Mouse (Mus musculus) skeletal muscle tissue, adult 2 months (tissue): ENCODE measurements around the gene Ranbp17.

ENCODE experiments used
- DNase-seq: peaks from one replicate; pipeline ENCODE4 v3.0.0-alpha.2; 2012; ENCODE audit warnings: low read depth, low spot score

Gene Ranbp17

DNA sequence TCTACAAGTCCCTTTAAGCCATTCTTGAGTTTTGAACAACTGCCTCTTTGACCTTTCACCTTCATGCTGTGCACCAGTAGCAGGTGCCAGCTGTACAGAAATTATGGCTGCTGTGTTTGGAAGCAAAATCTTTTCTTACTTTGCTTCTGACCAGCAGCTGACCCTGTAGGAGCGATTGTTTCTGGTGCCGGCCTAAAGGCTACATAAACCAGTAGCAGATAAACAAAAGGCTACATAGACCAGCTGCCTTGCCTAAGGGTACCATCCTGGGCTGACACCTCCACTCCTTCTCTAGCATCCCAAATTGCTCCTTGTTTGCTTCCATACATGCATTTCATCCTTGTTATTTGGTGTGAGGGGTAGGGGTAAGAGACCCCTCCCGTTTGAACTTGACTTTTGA lies 279.4 kb downstream of the Ranbp17 start:
- no peak for DNase-seq

DNA sequence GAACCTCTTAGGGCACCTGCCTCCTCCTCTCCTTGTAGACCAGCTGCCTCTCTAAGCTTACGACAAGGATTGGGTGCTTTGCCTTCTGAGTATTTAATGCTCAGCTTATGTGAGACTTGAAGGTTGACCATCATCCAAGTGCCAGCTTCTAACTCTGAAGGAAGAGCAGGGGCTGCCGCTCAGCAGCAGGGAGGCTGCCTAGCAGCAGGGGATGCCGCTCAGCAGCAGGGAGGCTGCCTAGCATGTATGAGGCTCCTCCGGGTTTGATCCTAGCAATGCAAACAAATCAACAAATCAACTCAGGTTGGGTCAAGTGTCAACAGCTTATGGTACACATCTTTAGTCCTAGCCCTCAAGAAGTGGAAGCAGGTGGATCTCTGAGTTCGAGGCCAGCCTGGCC lies 281.5 kb downstream of the Ranbp17 start:
- DNase-seq: no peak

DNA sequence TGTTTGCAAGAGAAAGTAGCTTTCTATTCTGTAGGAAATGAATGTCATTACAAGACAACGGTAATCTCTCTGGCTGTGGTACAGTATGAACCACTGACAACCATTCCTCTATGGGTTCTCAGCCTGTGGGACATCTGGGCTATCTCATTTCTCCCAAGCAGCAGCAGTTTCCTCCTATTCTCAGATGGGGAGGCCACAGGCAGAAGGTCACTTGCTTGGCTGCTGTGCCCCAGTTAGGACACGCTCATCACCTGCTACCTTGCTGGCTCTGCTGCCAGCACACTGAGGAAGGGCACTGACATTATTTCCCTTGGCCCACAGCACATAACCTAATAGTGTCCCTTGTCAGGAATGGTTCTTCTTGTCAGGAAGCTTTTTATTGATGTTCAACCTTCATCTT lies 285.4 kb downstream of the Ranbp17 start:
- DNase-seq: no peak

DNA sequence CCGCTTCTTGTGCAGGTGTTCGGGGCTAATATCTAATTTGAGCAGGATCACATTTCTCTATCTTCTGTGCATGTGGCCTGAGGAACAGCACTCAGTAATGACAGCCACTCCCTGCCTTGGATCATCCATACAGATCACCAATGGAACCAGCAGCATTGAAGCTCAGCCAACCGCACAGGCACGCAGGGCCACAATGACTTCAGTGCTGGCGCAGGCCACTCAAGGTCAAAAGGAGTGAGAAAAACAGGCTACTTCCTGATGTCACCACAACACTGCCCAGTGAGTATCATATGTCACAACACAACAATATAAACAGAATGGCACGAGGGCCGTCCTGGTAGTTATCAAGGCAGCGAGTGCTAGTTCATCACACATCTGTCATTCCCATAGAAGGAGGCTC lies 287.0 kb downstream of the Ranbp17 start:
- no peak for DNase-seq

DNA sequence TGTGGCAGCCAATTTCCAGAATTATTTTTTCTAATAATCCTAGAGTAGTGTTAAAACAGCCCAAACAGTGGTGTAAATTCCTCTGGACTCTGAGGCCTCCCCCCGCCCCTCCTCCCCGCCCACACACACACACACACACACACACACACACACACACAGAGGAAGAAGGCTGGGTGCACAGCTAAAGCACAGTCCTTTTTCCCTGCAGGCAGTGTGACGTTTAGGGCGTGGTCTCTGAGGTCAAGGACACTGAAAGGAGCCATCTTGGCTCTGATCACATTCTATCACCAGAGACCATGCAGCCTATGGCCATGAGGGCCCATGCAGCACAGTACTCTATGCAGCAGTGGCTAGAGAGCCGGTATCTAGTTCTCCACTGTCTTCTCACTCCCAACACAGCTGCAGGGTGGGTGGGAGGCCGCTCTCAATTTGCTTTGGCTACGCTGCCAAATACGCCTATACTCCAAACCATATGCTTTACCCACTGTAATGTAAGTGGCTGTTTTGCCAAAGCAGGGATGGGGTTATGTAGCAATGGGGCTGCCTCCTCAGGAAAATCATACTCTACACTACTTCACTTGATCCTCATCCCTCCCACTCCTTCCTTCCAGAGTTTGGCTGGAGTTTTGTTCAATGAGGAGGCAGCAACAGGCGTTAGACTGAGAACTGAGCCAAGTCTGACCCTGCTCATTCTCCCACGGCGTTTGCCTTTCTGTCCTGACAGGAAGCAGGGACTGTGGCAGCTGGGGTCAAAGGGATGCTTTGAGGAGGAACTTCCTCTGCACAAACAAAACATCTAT lies 291.8 kb downstream of the Ranbp17 start:
- DNase-seq: no peak

DNA sequence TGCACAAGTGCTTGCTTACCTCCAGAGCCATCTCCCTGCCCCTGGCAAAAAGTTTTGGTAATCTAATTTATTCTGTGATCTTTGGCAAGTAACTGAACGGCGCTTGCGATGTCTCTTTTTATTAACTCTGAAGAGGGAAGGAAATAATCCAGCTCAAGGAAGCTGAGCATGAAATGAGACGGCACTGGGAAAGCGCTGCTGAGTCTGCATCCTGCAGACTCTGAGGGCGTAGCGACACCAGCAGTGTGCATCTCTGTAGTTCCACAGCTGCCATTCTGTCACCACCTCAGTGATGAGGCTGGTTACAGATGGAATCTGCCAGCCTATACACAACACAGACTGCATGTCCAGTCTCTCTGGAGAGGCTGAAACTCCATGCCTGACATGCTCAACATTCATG lies 292.8 kb downstream of the Ranbp17 start:
- no peak for DNase-seq

DNA sequence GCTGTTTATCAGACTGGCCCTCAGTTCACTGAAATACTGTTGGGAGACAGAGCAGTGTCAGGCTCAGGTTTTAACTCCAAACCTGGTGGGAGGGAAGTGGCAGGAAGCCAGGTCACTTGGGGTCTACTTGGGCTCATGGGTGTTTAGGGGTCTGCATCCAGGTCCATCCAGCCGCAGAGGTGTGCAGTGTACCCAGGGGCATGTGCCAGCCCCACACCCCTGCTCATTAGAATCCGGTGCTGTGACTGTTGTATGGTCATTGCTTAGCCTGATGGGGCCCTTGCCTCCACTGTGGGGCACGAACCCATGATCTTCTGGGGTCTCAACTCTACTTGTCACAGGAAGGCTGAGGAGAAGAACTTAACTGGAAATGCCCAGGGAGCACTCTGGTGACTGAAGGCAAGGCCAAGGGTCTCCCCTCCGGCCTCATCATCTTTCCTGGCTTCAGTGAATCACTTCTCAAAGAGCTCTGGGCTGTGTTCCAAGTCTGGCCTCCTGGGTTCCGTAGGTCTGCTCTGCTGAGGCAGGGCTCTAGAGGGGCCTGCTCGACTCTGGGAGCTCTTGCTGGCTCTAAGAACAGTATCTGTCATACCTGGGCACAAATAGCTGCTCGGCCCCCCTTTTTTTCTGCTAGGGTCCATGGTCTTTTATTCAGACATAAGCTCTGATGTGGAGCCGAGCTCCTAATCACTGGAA lies 296.0 kb downstream of the Ranbp17 start:
- no peak for DNase-seq

DNA sequence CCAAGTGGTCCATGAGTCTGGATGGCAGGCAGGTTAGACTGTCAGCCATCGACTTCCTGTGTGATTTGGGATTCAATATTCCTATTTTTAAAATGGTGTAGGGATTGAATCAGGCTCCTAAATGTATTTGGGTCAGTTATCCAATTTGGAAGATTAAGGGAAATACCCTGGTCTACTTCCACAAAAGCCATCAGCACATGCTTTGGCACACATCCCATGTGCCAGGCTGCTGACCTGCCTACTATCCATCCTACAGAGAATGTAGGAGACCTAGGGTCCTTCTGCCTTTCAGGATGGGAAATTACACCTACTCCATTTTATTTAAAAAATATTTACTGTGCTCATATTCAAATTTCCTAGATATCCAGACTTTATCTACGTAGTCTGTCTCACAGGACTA lies 306.1 kb downstream of the Ranbp17 start:
- DNase-seq: no peak

DNA sequence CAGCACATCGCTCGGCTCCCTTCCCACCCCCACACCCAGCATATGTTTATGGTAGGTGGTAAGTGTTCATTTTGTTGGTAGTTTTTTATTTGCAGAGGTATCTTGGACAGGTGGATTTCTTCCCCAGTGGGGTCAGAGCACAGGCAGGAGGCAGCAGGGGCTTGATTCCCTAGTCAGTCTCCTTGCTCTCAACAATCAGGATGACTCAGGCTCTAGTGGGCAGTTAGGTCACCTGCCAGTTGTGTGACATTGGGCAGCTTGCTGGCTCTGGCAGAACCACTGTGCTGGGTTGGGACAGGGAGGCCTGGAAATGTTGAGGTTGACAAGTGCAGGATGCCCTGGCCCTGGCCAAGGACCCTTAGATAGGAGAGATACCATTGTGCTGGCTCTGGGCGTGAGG lies 308.6 kb downstream of the Ranbp17 start:
- no peak for DNase-seq

DNA sequence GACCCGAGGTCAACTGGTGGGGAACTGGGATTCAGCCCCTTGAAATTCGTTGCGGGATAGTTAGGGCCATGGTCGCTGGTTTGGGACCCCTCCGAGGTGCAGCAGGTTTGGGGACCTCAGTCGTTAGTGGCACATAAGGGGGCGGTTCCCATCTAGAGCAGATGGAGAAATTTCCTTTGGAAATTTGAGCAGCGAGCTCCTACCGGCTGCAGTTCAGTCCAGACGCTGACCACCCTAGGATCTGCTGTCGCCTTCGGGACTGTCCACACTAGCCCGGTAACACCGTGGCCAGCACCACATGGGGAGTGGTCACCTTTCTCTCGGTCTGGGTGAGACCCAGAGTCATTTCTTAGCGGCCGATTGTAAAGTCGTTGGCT lies 309.2 kb downstream of the Ranbp17 start:
- DNase-seq: no peak

DNA sequence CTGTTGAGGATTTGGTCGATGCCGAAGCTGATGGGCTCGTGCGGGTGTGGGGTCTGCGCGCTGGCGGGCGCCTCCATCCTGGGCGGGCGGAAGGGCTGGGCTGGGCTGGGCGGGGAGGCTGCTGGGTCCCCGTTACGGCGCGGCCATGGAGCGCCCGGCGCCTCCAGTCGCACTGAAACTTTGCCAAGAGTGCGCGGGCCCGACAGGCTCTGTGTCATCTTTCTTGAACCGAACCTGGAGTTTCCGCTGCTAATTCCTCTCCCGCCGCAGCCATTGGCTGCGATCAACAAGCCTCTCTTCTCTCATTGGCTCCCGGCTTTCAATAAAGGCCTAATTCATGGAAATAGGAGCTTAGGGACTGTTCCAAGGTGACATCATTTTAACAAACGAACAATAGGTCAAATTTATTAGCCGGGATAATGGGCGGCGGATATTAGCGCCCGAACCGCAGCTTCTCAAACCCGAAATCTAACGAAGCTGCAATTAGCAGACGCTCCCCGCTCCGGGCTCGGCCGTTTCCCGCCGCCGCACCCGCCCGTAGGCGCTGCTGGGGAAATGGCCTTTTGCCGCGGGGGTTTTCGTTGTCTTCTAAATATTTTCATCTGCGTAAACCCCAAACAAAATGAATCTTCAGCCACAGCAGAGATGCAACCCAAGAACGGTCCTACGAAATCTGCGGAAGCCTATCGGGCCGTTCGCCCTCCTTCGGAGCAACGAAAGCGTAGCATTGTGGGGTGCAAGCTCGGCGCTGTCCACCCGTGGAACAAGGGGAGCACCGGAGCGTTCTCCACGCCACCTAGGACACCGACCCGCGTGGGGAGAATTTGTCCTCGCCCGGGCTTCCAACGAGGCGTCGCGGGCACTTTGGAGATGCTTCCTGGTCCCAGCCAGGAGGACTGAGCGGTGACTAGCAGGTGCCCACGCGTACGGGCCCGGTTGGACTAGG lies 309.9 kb downstream of the Ranbp17 start, which contains the start of gene Tlx3:
TSS of gene Tlx3 (minus strand) at position 207 of the 946 bp plus-strand sequence.
- no peak for DNase-seq

DNA sequence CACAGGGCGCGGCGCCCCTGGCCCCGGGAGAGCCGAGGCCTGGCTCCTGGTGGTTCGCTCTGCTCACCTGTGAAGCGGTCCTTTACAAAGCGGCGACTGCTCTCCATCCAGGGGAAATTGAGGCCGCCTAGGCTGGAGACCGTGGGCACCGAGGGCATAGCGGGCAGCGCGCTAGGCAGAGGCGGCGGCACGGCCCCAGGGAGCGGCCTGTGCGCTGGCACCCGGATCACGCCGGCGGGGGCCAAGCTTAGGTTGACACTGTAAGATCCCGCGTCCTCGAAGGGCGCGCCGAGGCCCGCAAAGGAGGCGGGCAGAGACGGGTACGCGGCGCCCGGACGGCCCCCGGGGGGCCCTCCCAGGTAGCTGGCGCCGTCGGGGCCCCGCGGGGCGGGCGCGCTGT lies 310.6 kb downstream of the Ranbp17 start:
- no peak for DNase-seq

DNA sequence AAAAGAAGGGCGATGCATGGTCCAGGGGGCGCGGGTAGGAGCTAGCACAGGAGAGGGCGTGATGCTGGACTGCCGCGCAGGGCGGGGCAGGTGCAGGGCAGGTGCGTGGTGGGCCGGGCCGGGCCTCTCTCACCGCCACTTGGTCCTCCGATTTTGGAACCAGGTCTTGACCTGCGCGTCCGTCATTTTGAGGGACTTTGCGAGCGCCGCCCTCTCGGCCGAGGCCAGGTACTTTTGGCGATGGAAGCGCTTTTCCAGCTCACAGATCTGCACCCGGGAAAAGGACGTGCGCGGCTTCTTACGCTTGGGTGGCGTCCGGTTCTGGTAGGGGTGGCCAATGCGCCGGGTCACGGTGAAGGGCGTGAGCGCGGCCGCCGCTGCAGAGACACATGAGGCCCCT lies 311.2 kb downstream of the Ranbp17 start:
- no peak for DNase-seq

DNA sequence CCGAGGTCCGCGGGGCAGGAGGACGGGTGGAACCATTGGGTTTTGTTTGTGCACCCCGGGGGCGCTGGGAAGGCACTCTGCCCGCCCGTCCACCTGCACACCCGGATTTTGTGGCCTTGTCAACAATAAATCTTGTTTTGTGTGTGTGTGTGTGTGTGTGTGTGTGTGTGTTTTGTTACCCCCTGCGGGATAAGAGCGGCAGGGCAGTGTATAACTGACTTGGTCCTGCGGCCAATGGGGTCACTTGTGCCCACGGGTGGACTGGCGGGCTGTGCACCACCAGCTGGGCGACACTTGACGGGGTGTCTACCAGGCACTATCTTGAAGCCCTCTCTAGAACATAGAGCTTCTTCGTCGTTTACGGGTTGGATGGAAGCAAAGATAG lies 311.9 kb downstream of the Ranbp17 start:
- no peak for DNase-seq

DNA sequence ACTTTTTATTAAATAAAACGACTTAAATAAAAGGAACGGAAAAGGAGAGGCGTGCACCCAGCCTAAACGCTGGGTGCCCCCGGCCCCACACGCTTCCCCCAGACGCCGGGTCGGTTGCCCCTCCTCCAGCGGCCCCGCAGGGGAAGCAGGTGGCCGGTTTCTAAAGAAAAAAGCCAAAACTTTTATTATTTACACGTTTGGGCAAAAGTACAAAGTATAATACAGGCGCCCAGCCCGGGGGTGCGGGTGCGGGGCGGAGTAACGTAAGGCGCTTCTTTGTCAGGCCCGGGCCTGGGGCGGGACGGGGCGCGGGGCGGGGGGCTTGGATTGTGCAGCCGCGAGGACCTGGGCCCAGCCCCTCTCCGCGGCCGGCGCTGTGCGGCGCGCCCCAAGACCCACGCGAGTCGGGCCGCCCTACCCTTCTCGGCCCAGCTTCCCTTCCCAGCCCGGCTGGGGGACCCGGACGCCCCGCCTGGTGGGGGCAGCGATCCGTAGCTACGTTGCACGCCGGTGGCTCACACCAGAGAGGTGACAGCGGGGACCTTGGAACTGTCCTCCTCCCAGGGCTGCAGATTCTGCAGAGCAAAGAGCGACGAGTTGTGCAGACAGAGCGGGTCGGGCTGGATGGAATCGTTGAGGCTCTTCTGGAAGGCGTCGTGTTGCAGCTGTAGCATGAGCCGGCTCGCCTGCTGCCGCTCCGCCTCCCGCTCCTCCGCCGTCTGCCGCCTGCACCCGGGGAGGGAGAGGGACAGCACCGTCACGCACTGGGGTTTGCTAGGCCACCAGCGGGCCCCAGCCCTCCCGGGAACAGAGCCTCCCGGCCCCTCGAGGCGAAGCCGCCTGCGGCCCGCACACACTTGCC lies 312.6 kb downstream of the Ranbp17 start:
- no peak for DNase-seq

DNA sequence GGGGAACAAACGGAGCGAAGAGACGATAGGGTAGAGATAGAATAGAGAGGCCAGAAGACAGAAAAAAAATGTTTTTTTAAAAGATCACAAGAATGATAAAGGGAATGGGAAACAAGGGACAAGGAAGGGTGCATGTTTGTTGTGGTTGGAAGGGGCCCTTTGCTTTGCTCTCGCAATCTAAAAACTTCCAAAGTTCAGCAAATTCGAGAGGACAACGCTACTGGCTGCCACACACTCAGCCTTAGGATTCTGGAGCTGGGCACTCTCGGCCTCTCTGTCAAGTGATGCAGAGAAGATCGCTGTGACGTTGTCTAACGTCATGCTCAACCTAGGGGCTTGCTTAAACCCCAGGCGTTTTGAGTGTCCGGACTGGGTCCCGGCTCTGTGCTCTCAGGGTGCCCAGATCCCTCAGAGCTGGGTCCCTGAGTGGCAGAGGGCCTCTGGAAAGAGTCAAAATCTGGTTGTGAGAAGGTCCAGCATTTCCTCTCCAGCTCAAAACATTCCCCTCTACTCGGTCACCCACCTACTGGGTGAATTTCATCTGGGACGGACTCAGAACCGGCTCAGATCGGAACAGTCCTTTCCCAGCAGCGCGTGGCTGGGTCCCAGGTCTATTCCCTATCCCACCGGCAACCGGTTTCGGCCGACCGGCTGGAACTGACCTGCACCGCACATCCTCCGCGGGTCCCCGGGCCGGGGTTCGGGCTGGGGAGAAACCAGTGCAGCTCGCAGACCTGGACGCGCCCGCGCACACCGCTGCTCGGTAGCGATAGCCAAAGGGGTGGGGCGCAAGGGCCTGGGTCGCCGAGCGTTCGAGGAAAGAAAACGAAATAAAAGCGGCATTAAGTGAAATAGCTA lies 313.4 kb downstream of the Ranbp17 start:
- no peak for DNase-seq

DNA sequence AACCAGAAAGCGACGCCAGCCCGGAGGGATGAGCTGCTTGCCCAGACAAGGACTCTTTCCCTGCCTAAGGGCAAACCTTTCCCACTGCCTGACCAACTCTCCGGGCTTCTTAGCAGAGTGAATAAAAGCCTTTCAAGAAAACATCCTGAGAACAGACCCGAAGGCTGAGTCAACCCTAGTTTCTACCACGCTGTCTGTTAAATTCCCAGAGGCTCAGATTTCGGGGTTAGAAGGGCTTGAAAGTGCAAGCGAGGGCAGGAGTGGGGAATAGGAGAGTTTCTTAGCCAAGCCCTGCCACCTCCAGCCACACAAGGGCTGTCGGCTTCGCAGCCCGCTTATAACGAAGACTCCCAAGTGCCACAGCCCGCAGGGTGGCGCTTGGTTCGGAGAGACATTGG lies 314.4 kb downstream of the Ranbp17 start:
- no peak for DNase-seq

DNA sequence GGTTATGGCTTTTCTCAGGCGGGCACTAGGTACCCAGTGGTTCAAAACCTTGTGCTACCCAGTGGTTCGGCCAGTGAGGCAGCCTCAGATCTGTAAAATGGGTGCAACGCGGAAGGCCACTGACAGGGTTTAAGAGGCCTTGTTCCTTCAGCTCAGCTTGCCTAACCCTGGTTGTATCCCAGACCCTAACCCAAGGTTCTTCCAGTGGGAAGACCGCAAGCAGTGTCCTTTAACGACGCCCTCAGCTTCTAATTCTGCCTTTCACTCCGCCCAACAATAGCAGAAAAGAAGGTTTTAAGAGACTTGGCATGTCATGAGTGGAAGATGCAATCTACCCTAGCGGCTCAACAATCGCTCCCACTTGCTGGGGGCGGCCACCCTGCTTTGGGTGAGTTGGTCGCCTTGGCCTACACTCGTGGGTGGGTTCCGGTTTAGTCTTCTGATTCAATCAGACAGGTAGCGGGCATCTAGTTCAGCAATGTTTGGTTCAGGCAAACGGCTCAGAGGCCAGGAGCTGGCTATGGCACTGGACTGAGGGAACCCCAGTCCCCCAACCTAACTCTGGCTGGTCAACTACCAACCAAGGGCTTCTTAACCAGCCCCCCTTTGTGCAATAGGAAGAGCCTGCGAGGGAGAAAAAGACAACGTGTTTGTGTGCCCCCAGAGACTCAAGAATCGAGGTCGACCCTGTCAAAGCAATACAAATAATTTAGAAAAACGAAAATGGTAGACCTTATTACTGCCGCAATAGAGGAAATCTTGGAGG lies 315.0 kb downstream of the Ranbp17 start:
- no peak for DNase-seq

DNA sequence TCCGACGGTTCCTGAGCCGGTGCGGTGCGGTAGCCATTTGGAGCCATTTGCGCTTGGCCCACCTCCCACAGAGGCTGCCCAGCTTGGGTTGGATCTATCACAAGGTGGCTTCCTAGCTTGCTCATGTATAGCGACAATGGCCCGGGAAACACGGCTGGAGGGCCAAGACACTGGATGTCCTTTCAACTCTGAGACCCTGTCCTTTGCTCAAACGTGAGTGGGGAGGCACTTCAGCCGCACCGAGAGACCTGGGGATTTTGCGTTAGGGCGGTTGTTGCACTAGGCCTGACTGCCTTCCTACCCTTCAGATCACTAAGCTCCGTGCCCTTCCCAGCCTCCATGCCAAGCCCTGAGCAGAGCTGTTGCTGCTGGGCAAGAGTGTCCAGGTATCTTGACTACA lies 315.9 kb downstream of the Ranbp17 start:
- DNase-seq: no peak

DNA sequence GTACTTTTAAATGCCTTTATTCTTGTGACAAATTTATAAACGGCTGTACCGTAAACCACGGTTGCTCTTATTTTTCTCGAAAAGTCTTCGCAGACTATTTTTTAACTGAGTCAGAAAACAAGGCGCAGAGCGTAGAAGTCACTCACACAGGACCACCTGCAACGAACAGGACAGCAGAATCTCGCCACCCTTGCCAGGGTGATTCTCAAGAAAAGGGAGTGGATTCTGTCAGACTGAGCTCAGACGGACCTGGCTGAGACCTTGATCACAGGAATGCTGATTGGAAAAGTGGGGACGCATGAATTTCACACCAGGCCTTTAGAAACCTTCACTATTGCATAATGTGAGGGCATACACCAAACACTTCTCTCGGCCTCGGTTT lies 316.4 kb downstream of the Ranbp17 start:
- no peak for DNase-seq
